Mouse (Mus musculus) neural tube, embryonic 11.5 days (tissue): ENCODE measurements around the gene Mgat1. TPM values are rescaled to one million over a fixed set of nuclear protein-coding genes. Genes with fewer than 3 reads are reported as not detected.

Source experiments
- ATAC-seq: fragments of 200-750 bp; cut with Nextera tagmentation; 2 replicates; pipeline ENCODE4 v1.8.0; 2017; ENCODE audit warnings: moderate number of reproducible peaks, mild to moderate bottlenecking, moderate TSS enrichment, moderate library complexity; ENCODE audit not compliant: insufficient read depth, low FRiP score, low TSS enrichment
- DNase-seq: peaks from one replicate; pipeline ENCODE4 v3.0.0-alpha.2; 2015; ENCODE audit warnings: low spot score
- H3K27ac ChIP-seq: fragments of 300-500 bp; sonication (generic); 2 replicates; pipeline ENCODE4 v1.5.1; 2014; ENCODE audit warnings: low read depth, mild to moderate bottlenecking, low read length
- H3K27me3 ChIP-seq: fragments of 300-500 bp; sonication (generic); 2 replicates; pipeline ENCODE4 v1.6.1; 2014; ENCODE audit warnings: mild to moderate bottlenecking, low read length, mixed read lengths; ENCODE audit not compliant: control insufficient read depth, insufficient read depth
- H3K36me3 ChIP-seq: fragments of 300-500 bp; sonication (generic); 2 replicates; pipeline ENCODE4 v1.6.1; 2014; ENCODE audit warnings: mild to moderate bottlenecking, low read length, moderate library complexity, mixed read lengths; ENCODE audit not compliant: control insufficient read depth, insufficient read depth
- H3K4me1 ChIP-seq: fragments of 300-500 bp; sonication (generic); 2 replicates; pipeline ENCODE4 v1.6.1; 2014; ENCODE audit warnings: low read length, mixed read lengths; ENCODE audit not compliant: control insufficient read depth, insufficient read depth
- H3K4me2 ChIP-seq: fragments of 300-500 bp; sonication (generic); 2 replicates; pipeline ENCODE4 v1.6.1; 2014; ENCODE audit warnings: low read depth, mild to moderate bottlenecking, moderate library complexity
- H3K4me3 ChIP-seq: fragments of 300-500 bp; sonication (generic); 2 replicates; pipeline ENCODE4 v1.5.1; 2014; ENCODE audit warnings: low read depth, low read length
- H3K9ac ChIP-seq: fragments of 300-500 bp; sonication (generic); 2 replicates; pipeline ENCODE4 v1.6.1; 2014; ENCODE audit warnings: mild to moderate bottlenecking, low read length
- H3K9me3 ChIP-seq: fragments of 300-500 bp; sonication (generic); 2 replicates; pipeline ENCODE4 v1.6.1; 2016; ENCODE audit warnings: low read length; ENCODE audit not compliant: control insufficient read depth
- WGBS: fragments of 180-500 bp; shearing (Covaris S2); extraction: QIAGEN DNeasy Blood & Tissue Kit; methylation state at CpG from one replicate; pipeline ENCODE4 v1.1.7; 2014; 5-methylcytosine and 5-hydroxymethylcytosine counted together
- polyA plus RNA-seq: library from polyadenylated mRNA; unstranded; fragments of >200 nt; fragmentation: Nextera tagmentation; extraction: Ambion mirVana; gene quantifications from 2 replicates; pipeline ENCODE4 v1.2.1, GENCODE M21; 2014

Gene Mgat1
- polyA plus RNA-seq, 1 experiment from 2014 or later = 33.2 TPM

DNA sequence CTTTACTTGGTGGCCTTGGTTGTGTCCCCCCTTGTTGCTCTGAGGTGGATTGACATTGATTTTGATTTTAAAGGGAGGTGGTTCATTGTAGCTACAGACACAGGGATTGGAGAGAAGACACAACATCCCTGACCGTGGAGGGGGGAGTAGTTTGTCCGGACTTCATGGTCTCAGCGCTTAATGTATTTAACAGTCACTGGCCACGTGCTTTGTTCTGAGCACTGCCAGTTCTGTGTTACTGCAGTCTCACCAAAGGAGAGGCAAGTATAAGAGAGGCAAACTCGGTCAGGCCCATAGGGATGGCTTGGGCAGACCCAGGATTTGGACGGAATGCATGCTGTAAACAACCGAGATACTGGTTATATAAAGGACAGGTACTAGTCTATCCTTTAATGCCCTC is 20.1 kb downstream of the Mgat1 start:
- 84% methylated on average over 7 of the region's 7 CpGs for WGBS
- Histone ChIP-seq H3K9me3 (no peaks in the 10 kb centered on the region), H3K27me3 (no peaks in the 10 kb centered on the region), H3K27ac (no peak overlapping the region), H3K4me3 (no peak overlapping the region), H3K4me1 (no peaks in the 10 kb centered on the region), H3K9ac (no peak overlapping the region), H3K36me3 (peaks cover 7% of the 10 kb centered on the region), H3K4me2 (no peak overlapping the region)
- ATAC-seq (no peak), DNase-seq (no peak)

DNA sequence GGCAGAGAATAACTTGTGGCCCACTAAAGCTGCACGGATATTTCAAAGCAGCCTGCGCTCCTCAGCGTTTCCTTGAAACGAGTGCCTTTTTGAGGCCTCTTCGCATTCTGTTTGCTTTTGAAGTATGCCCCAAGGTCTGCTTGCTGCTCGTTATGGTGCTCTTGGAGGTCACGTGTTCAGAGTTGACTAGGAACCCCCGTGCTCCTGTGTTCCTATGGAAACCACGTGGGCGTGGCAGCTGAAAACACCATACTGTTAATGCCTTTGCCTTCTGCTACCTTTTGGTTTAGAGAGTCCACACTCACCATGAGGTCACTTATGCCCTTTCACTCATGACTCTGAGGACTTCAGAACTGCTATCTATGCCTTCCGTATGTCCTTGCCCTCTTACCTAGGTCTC is 20.6 kb downstream of the Mgat1 start:
- Histone ChIP-seq H3K9ac (no peak overlapping the region), H3K9me3 (no peaks in the 10 kb centered on the region), H3K36me3 (peaks cover 7% of the 10 kb centered on the region), H3K27me3 (no peaks in the 10 kb centered on the region), H3K4me3 (no peak overlapping the region), H3K4me1 (no peaks in the 10 kb centered on the region), H3K4me2 (no peak overlapping the region), H3K27ac (no peak overlapping the region)
- WGBS = 79% methylated on average over 11 of the region's 11 CpGs
- DNase-seq = no peak
- ATAC-seq = no peak

DNA sequence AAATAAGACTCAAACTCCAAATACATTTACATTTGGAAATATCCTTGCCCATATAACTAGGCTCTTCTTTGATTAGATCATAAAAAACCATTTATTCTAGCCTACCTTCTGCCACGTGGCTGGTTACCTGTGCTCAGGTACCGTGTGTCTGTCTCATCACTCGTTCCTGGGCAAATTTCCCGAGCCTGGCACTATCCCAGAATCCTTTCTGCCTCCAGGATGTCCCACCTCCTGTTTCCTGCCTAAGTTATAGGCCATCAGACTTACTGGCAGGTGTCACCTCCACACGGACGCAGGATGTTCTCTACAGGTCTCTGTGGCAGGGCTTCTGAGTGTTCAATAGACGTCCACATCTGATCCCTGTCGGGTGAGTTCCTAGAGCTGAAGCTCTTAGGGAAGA is 21.1 kb downstream of the Mgat1 start:
- no peak for DNase-seq
- WGBS = 80% methylated on average over 8 of the region's 8 CpGs
- peaks cover 7% of the 10 kb centered on the region for H3K36me3 ChIP-seq
- H3K9me3 ChIP-seq = no peaks in the 10 kb centered on the region
- no peak overlapping the region for H3K9ac ChIP-seq
- H3K4me3 ChIP-seq = no peak overlapping the region
- no peaks in the 10 kb centered on the region for H3K4me1 ChIP-seq
- H3K27me3 ChIP-seq = no peaks in the 10 kb centered on the region
- no peak for ATAC-seq
- H3K27ac ChIP-seq = no peak overlapping the region
- H3K4me2 ChIP-seq = no peak overlapping the region

DNA sequence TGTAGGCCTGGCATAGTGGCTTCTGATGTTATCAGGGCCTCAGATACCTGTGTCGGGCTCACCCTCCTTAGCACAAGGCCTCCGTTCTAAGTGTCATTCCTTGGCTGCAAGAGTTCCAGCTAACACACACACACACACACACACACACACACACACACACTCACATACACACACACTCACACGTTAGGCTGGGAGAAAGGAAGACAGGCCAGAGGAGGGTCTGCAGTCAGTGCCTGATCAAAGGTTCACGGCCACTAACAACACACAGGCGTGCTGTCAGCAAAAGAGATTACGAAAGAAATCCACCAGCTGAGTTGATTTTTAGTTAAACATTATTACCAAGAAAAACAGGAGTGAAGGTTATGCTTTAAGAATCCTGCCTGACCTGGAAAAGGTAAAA is 22.7 kb downstream of the Mgat1 start:
- no peak for ATAC-seq
- H3K9ac ChIP-seq = no peak overlapping the region
- H3K4me1 ChIP-seq = no peaks in the 10 kb centered on the region
- no peak overlapping the region for H3K27ac ChIP-seq
- WGBS = 96% methylated on average over 6 of the region's 6 CpGs
- no peak for DNase-seq
- H3K9me3 ChIP-seq = no peaks in the 10 kb centered on the region
- no peaks in the 10 kb centered on the region for H3K27me3 ChIP-seq
- H3K4me3 ChIP-seq = no peak overlapping the region
- H3K36me3 ChIP-seq = peaks cover 3% of the 10 kb centered on the region; the same call in 1 of the 2 replicates
- H3K4me2 ChIP-seq = no peak overlapping the region

DNA sequence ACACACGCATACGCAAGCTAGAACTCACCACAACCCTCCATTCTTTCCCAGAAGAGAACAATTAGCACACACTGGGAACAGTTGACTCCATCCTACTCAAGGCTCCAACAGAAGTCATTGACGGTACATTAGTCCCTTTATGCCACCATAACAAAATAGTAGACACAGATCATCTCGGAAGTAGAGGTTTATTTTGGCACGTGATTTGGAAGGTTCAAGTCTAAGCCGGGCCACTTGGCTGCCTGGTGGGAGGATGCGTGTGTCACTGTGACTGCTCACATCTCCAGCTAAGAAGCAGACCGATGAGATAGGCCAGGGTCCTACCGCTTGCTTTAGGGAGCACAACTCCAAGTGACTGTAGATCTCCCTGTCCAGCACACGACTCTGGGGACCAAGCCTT is 23.3 kb downstream of the Mgat1 start:
- H3K9ac ChIP-seq = no peak overlapping the region
- no peak overlapping the region for H3K27ac ChIP-seq
- H3K4me1 ChIP-seq = no peaks in the 10 kb centered on the region
- H3K4me3 ChIP-seq = no peak overlapping the region
- H3K27me3 ChIP-seq = no peaks in the 10 kb centered on the region
- no peak overlapping the region for H3K4me2 ChIP-seq
- DNase-seq (no peak), ATAC-seq (no peak)
- no peaks in the 10 kb centered on the region for H3K9me3 ChIP-seq
- H3K36me3 ChIP-seq = no peaks in the 10 kb centered on the region
- WGBS = 90% methylated on average over 10 of the region's 10 CpGs

DNA sequence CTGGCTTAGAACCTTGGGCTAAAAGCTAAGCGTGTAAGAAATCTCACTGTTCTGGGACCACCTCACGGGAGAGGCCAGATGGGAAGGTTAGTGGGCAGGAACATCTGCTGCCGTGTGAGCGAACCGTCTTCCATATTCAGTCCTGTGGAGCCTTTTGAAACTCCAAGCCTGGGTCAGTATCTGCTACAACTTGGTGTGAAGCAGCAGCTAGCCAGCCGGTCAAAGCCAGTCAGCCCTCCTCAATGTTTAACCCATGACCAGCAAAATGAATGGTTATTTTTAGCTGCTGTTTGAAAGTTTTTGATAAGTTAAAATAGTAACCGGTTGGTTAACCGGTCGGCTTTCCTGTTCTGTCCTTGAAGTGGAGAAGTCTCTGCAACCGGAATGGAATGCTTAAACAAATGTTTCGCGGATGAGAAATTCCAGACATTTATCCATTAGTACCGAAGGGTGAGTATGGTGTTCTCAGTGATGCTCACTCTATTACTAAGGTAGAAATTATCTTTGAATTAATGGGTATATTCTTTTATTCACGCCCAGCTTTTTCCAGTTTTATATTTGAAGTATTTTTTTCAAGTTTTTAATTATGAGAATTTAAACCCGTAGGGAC is 24.1 kb downstream of the Mgat1 start:
- WGBS = 80% methylated on average over 15 of the region's 15 CpGs
- H3K27ac ChIP-seq = no peak overlapping the region
- no peak overlapping the region for H3K9ac ChIP-seq
- DNase-seq (no peak), ATAC-seq (no peak)
- H3K27me3 ChIP-seq = no peaks in the 10 kb centered on the region
- H3K9me3 ChIP-seq = no peaks in the 10 kb centered on the region
- no peak overlapping the region for H3K4me2 ChIP-seq
- H3K4me1 ChIP-seq = no peaks in the 10 kb centered on the region
- H3K36me3 ChIP-seq = no peaks in the 10 kb centered on the region
- no peak overlapping the region for H3K4me3 ChIP-seq

DNA sequence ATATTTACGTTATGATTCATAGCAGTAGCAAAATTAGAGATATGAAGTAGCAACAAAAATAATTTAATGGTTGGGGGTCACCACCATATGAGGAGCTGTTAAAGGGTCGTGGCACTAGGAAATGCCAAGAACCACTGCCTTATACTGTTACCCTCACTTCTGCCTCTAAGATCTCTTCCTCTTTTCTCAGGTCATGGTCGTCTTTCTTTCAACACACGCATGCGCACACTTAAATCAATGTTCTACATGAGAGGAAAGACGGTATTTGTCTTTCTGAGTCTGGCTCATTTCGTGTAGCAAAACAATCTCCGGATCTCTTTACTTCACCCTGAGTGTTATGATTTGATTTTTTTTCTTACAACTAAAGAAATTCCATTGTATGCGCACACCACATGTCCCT is 25.8 kb downstream of the Mgat1 start:
- ATAC-seq = no peak
- H3K4me1 ChIP-seq = no peaks in the 10 kb centered on the region
- 92% methylated on average over 9 of the region's 9 CpGs for WGBS
- no peaks in the 10 kb centered on the region for H3K27me3 ChIP-seq
- no peak for DNase-seq
- H3K4me3 ChIP-seq = no peak overlapping the region
- no peaks in the 10 kb centered on the region for H3K36me3 ChIP-seq
- H3K9ac ChIP-seq = no peak overlapping the region
- H3K27ac ChIP-seq = no peak overlapping the region
- H3K9me3 ChIP-seq = no peaks in the 10 kb centered on the region
- no peak overlapping the region for H3K4me2 ChIP-seq

DNA sequence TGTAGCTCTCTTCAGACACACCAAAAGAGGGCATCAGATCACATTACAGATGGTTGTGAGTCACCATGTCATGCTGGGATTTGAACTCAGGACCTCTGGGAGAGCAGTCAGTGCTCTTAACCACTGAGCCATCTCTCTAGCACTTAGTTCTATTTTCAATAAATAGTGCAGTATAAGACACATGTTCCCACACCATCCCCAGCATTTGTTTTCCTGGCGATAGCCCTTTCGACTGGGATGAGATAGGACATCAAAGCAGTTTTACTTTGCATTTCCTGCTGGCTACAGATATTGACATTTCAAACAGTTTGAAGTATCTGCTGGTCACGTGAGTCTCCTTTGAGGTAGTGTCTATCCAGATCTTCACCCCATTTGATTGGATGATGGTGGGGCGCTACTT is 26.4 kb downstream of the Mgat1 start:
- Histone ChIP-seq H3K9me3 (no peaks in the 10 kb centered on the region), H3K36me3 (no peaks in the 10 kb centered on the region), H3K4me3 (no peak overlapping the region), H3K4me1 (no peaks in the 10 kb centered on the region), H3K4me2 (no peak overlapping the region), H3K27ac (no peak overlapping the region), H3K27me3 (no peaks in the 10 kb centered on the region), H3K9ac (no peak overlapping the region)
- DNase-seq (no peak), ATAC-seq (no peak)
- 93% methylated on average over 4 of the region's 4 CpGs for WGBS

DNA sequence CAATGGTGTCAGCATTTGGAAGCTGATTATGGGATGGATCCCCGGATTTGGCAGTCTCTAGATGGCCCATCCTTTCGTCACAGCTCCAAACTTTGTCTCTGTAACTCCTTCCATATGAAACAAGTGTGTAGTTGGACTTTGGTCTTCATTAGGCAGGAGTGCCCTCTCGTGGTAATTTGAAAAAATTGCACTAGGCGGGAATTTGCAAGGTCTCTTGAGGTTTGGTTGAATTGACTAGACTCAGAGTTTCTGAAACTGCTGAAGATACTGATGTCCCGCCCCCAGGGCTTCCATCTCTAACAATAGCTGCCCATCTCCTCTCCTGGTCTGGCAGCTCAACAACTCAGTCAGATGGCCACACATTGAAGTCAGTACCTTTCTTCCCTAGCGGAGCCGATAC is 27.3 kb downstream of the Mgat1 start:
- no peak overlapping the region for H3K27ac ChIP-seq
- DNase-seq = peak; percentile 44

More for the DNA sequence above, 27.3 kb downstream of the Mgat1 start:
- WGBS = 29% methylated on average over 7 of the region's 7 CpGs
- H3K4me2 ChIP-seq = no peak overlapping the region
- no peaks in the 10 kb centered on the region for H3K27me3 ChIP-seq
- H3K9ac ChIP-seq = no peak overlapping the region
- H3K4me1 ChIP-seq = no peaks in the 10 kb centered on the region
- H3K36me3 ChIP-seq = no peaks in the 10 kb centered on the region
- ATAC-seq = no peak
- H3K4me3 ChIP-seq = no peak overlapping the region
- H3K9me3 ChIP-seq = no peaks in the 10 kb centered on the region
